Mouse (Mus musculus): ENCODE data around the gene Cep170b.

GRCm38 (mm10) chr12:112769751-112770150, 49.5 kb downstream of the Cep170b start:
- TF ChIP-seq GATA1 (IDR thresholded peaks at IDR 0.05; ENCODE audit: borderline replicate concordance, low read length) (no peak), FLI1 (IDR thresholded peaks at IDR 0.05; ENCODE audit: low read length) (no peak)
